Mouse (Mus musculus) bone marrow macrophage, adult 2 months (primary cell): ENCODE data around the gene Fktn.

Source experiments
- CTCF ChIP-seq: IDR thresholded peaks from 2 replicates; pipeline ENCODE4 v1.5.1; 2012; ENCODE audit warnings: low read depth, mild to moderate bottlenecking, low read length, moderate library complexity
- POLR2A ChIP-seq: IDR thresholded peaks from 2 replicates; pipeline ENCODE4 v1.6.1; 2012; ENCODE audit warnings: mild to moderate bottlenecking, low read depth, low read length, borderline replicate concordance

DNA sequence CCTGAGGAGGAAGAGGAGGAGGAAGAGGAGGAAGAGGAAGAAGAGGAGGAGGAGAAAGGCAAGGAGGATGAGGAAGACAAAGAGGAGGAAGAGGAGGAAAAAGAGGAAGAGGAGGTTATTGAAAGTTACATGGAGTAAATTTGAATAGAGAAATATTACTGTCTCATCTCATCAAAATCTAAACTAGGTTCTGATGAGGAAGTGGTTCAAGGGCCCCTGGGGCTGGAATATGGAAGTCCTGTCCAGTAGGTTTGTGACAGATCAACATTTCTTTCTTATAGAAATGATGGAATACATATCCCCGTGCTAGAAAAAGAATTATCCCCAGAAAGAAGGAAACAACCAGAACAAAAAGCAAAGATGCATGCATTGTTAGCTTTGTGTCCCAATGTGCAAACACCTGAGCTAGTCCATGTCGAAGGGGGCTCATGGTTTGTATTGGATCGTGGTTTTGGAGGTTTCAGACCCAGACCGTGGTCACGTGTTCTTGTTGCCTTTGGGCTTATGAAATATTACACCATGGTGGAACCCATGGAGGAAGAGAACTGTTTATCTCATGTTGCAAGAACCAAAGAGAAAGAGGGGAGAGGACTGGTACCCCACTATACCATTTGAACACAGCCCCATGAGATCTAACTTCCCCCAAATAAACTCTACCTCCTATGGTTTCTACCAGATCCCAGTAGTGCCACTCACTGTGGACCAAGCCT, 80.6 kb downstream of the Fktn start:
- TF ChIP-seq CTCF: no peak
- TF ChIP-seq POLR2A: no peak
